Mouse (Mus musculus) ES-Bruce4 (cell line): ENCODE measurements around the gene Fbln2.

Experiments
- CTCF ChIP-seq: IDR thresholded peaks from one replicate; pipeline ENCODE4 v1.8.1; 2011; ENCODE audit warnings: low read depth, low read length
- POLR2A ChIP-seq: IDR thresholded peaks from one replicate; pipeline ENCODE4 v1.8.1; 2011; ENCODE audit warnings: low read length; ENCODE audit not compliant: insufficient read depth

DNA sequence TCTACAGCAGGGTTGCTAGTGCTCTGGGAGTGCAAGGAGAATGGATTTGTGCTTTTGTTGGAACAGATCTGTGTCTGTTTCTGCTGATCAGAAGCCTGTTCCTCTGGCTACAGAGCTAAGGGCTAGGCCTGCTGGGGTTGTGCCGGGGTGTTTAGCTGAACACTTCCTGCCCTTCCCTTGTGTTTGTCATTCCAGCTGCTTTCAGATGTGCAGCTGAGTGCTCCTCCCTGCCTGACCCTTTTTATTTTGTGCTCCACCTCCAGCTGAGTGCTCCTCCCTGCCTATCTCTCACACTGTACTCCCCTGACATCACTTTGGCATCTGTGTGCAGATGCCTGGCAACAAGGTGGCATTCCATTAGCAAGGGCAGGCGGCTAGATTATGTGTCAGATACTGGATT is 28.3 kb downstream of the Fbln2 start:
- TF ChIP-seq POLR2A (no peak), CTCF (no peak)
